Mouse (Mus musculus) bone marrow, adult 2 months (tissue): Measurements from ENCODE around the gene Dock1. TPM values are rescaled to one million over a fixed set of nuclear protein-coding genes. Genes with fewer than 3 reads are reported as not detected.

Source experiments
- H3K27ac ChIP-seq: fragments of 200-500 bp; 2 replicates; pipeline ENCODE4 v1.5.1; 2012; ENCODE audit warnings: low read depth, mild to moderate bottlenecking, control low read depth, inconsistent platforms, low read length; ENCODE audit not compliant: control insufficient read depth, poor library complexity, insufficient read depth
- H3K4me1 ChIP-seq: fragments of 200-500 bp; 2 replicates; pipeline ENCODE4 v1.6.1; 2011; ENCODE audit warnings: low read length; ENCODE audit not compliant: control insufficient read depth, insufficient read depth
- H3K4me3 ChIP-seq: fragments of 200-500 bp; replicated peaks from 2 replicates; pipeline ENCODE3; 2011; ENCODE audit warnings: mild to moderate bottlenecking, low read depth, low read length, control low read depth; ENCODE audit not compliant: control insufficient read depth
- CTCF ChIP-seq: fragments of 200-500 bp; IDR thresholded peaks from 2 replicates; pipeline ENCODE4 v1.5.1; 2011; ENCODE audit warnings: low read length, control low read depth; ENCODE audit not compliant: control insufficient read depth, insufficient read depth
- POLR2A ChIP-seq: fragments of 200-500 bp; IDR thresholded peaks from 2 replicates; pipeline ENCODE4 v1.6.1; 2011; ENCODE audit warnings: low read depth, mild to moderate bottlenecking, control low read depth, low read length, borderline replicate concordance; ENCODE audit not compliant: control insufficient read depth
- WGBS: fragments of 180-500 bp; shearing (Covaris S2); methylation state at CpG from one replicate; pipeline ENCODE4 v1.1.7; 2018; 5-methylcytosine and 5-hydroxymethylcytosine counted together
- polyA plus RNA-seq: library from polyadenylated mRNA; stranded (reverse); fragments of >200 nt; gene quantifications from 2 replicates; pipeline ENCODE4 v1.2.4, GENCODE M21; 2011; ENCODE audit warnings: low replicate concordance; ENCODE audit not compliant: missing spikeins, insufficient read depth, insufficient read length

Gene Dock1
- polyA plus RNA-seq, 1 experiment: 9.2 TPM

DNA sequence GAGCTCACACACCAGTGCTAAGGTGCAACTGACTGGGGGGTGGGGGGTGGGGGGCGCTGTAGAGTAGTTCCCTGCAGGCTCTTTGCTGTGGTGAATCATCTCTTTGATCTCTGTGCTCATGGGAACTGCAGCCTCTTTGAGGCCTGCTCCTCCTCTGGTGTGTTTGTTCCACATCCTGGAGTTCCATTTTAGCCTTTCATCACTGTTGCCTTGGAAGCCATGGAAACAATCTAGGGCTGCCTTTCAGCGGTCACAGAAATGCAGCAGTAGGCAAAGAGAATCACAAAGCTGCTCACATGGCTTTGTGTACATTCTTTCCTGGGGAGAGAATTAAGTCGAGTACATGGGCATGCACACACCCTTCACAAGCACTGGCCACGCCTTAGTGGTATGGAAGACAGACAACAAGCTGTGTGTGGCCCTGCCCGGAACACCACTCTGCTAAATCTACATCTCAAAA is 468.7 kb downstream of the Dock1 start:
- Histone ChIP-seq H3K4me1 (no peaks in the 10 kb centered on the region), H3K27ac (no peak overlapping the region), H3K4me3 (no peak overlapping the region)
- WGBS: 77% methylated on average over 5 of the region's 5 CpGs
- TF ChIP-seq CTCF (no peak), POLR2A (no peak)

DNA sequence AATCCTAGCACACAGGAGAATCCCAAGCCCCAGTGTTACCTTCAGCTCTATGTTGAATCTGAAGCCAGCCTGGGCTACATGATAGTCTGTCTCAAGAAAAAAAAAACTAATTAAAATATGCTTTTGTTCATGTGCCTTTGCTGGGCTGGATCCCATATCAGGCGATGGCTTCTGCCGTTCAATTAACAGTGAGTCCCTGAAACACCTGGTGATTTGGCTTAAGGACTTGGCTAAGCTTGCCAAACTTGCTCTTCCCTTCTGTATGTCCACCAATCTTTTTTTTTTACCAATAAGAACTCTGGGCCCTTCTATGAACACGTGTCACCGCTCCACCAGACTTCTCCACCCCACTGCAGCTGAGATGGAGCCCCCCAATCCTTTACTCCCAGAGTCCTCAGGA is 474.3 kb downstream of the Dock1 start:
- no peak for TF ChIP-seq CTCF
- no peak for TF ChIP-seq POLR2A
- Histone ChIP-seq H3K4me1 (no peaks in the 10 kb centered on the region), H3K27ac (no peak overlapping the region), H3K4me3 (no peak overlapping the region)
- WGBS: 86% methylated on average over 4 of the region's 4 CpGs

DNA sequence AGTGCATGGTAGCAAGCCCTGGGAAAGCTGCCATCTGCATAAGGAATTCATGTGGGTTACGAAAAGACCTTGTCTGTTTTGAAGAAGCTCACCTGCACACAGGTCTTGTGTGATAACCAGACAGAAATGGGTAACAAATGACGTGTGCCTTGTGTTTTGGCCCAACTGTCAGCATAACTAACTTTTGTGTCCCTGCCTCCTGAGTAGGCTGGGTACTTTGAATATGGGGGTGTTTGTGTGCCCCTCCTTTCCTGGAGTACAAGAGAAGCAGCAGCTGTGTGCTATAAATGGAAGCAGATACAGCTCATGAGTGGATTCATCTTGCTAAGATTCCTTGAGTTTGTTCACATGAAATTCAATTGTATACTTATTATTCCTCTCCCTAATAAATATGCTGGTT is 480.5 kb downstream of the Dock1 start:
- WGBS: 80% methylated on average over 2 of the region's 2 CpGs
- no peak for TF ChIP-seq CTCF
- TF ChIP-seq POLR2A: no peak

GRCm38 (mm10) chr7:135157571-135157970 is 487.1 kb downstream of the Dock1 start:
- TF ChIP-seq POLR2A (no peak), CTCF (no peak)
- no peak overlapping the region for H3K27ac ChIP-seq
- 77% methylated on average over 5 of the region's 5 CpGs for WGBS
- H3K4me1 ChIP-seq: no peaks in the 10 kb centered on the region
- no peak overlapping the region for H3K4me3 ChIP-seq

More for the DNA sequence above, 480.5 kb downstream of the Dock1 start:
- Histone ChIP-seq H3K4me3 (no peak overlapping the region), H3K4me1 (no peaks in the 10 kb centered on the region), H3K27ac (no peak overlapping the region)

GRCm38 (mm10) chr7:135158381-135158780 is 487.9 kb downstream of the Dock1 start:
- Histone ChIP-seq H3K27ac (no peak overlapping the region), H3K4me3 (no peak overlapping the region), H3K4me1 (no peaks in the 10 kb centered on the region)
- TF ChIP-seq POLR2A: no peak
- no peak for TF ChIP-seq CTCF
- whole genome bisulfite sequencing: 94% methylated on average over 10 of the region's 10 CpGs

DNA sequence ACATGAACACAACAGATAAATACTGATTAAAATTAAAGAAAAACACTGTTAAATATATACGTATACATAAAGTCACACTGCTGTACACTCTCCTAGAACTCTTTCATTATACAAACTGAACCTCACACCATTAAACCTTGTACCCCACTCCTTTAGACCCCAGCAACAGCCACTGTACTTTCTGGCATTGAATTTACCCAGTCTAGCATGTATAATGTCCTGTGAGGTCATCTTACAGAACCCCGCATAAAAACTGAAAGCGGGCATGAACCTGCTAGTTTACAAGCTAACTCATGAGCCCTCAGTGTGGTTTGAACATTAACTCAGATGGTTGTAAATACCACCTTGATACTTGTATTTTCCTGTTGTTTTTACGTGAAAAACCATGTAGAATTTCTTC is 489.2 kb downstream of the Dock1 start:
- H3K4me1 ChIP-seq: no peaks in the 10 kb centered on the region
- H3K27ac ChIP-seq: no peak overlapping the region
- TF ChIP-seq CTCF: no peak
- no peak for TF ChIP-seq POLR2A
- H3K4me3 ChIP-seq: no peak overlapping the region
- WGBS: 88% methylated on average over 4 of the region's 4 CpGs

DNA sequence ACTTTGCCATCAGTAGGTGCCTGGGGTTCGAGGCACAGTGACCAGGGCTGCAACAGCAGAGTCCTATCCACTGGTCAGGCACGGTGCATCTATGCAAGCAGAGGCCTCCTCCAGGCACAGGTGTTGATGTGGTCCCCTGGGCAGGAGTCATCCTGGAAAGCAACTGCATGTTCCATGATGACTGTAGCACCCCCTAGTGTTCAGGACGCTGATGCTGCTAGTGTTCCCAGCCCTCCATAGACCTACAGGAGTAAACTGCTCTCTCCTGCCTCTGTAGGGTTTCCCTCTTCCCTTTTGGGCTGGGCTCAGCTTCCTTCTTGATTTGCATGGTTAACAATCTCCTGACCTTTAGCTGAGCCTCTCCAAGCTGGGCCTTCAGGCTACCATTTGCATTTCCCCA is 494.7 kb downstream of the Dock1 start:
- Histone ChIP-seq H3K4me1 (no peaks in the 10 kb centered on the region), H3K4me3 (no peak overlapping the region), H3K27ac (no peak overlapping the region)
- 52% methylated on average over 3 of the region's 3 CpGs for WGBS
- TF ChIP-seq CTCF (peak; percentile 28; the same call in 1 of the 2 replicates), POLR2A (no peak)

- H3K27ac ChIP-seq: no peak overlapping the region
- no peak overlapping the region for H3K4me3 ChIP-seq
- 72% methylated on average over 4 of the region's 4 CpGs for WGBS
- H3K4me1 ChIP-seq: no peaks in the 10 kb centered on the region
- TF ChIP-seq CTCF (no peak), POLR2A (no peak)
Observed at GRCm38 (mm10) chr7:135169936-135170335, 499.5 kb downstream of the Dock1 start.

GRCm38 (mm10) chr7:135172219-135172618 is 501.8 kb downstream of the Dock1 start:
- 79% methylated on average over 9 of the region's 9 CpGs for WGBS

More at GRCm38 (mm10) chr7:135172219-135172618, 501.8 kb downstream of the Dock1 start:
- H3K4me1 ChIP-seq: no peaks in the 10 kb centered on the region
- no peak overlapping the region for H3K4me3 ChIP-seq
- H3K27ac ChIP-seq: no peak overlapping the region
- no peak for TF ChIP-seq POLR2A
- TF ChIP-seq CTCF: no peak
